ENCODE assay signal across 12 mouse cellular contexts in the genomic region with DNA sequence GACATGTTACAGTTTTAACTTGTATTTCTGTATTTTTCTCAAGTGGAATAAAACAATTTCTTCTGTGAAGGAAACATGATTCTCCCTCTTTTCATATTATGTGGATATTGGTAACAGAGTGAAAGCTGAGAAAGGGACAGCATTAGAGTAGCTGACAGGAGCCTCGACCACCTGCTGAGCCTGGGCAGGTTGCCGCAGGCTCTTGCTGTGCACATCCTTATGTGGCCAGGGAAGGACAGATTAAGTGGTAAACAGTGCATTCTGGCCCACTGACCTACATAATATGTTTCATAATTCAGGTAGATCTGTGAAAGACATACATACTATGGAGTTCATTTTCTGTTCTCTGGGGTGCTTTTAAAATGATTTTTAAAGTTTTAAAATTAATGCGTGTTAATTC. TPM values are rescaled to one million over a fixed set of nuclear protein-coding genes. Genes with fewer than 3 reads are reported as not detected.
DNase-seq lines count a peak whose midpoint lies in the region; ATAC-seq and TF ChIP-seq lines count a peak whose summit lies in the region.
"Had no signal": no experiment of that assay in that cellular context is flagged by ENCODE, and none has a peak within 500 bp of the region (broad histone marks: within the 10 kb centered on the region; RNA-seq: fewer than 3 reads in every experiment).

No protein-coding gene starts in this region.

- TF ChIP-seq EP300 in heart, postnatal 0 days (IDR thresholded peaks at IDR 0.05; ENCODE audit: low read depth), result no peak

- no peak for ATAC-seq in heart, postnatal 0 days (ENCODE audit: insufficient read depth, low read depth)
- no peak for ATAC-seq in erythroid progenitor cell, adult 5-6 weeks (replicated peaks; ENCODE audit: low FRiP score, poor library complexity, severe bottlenecking)

- no peak for DNase-seq in heart, postnatal 0 days (ENCODE audit: low spot score)
- no peak for DNase-seq in heart, adult 18-20 months
- DNase-seq in urinary bladder, postnatal 4 days (ENCODE audit: low spot score in 2 of 2), result peak; percentile 6 to 29
- DNase-seq in urinary bladder, adult 2 months (ENCODE audit: low spot score), result no peak
- peak; percentile 88 for DNase-seq in cerebellum, adult 9-11 months
- no peak for DNase-seq in adrenal gland, postnatal 14 days
- DNase-seq: thymus, adult 18-20 months had no signal

- no peak overlapping the region for H3K9ac ChIP-seq in heart, postnatal 0 days (replicated peaks; ENCODE audit: low read depth, low read length)
- H3K9ac ChIP-seq: forebrain, embryonic 12.5 days; hindbrain, embryonic 15.5 days; midbrain, embryonic 13.5 days had no signal

- H3K36me3 ChIP-seq in heart, postnatal 0 days (replicated peaks; ENCODE audit: control insufficient read depth, insufficient read depth, low read length), result peaks cover 46% of the 10 kb centered on the region

- H3K4me3 ChIP-seq in heart, postnatal 0 days (ENCODE audit: low read depth, low read length), result no peak overlapping the region
- H3K4me3 ChIP-seq: forebrain, embryonic 12.5 days; hindbrain, embryonic 15.5 days; midbrain, embryonic 13.5 days had no signal

- TF ChIP-seq CTCF in heart, postnatal 0 days (IDR thresholded peaks at IDR 0.05; ENCODE audit: low read depth), result no peak

- H3K27ac ChIP-seq in heart, postnatal 0 days (ENCODE audit: low read depth), result peak overlapping the region; percentile 8; the same call in 1 of the 2 replicates
- H3K27ac ChIP-seq: forebrain, embryonic 12.5 days; hindbrain, embryonic 15.5 days; kidney, postnatal 0 days; midbrain, embryonic 13.5 days had no signal

- H3K9me3 ChIP-seq in heart, postnatal 0 days (replicated peaks; ENCODE audit: control insufficient read depth, low read length), result no peaks in the 10 kb centered on the region
- H3K9me3 ChIP-seq: forebrain, embryonic 12.5 days; hindbrain, embryonic 15.5 days; midbrain, embryonic 13.5 days had no signal

- no peak overlapping the region for H3K4me2 ChIP-seq in heart, postnatal 0 days (ENCODE audit: low read depth, low read length)
- H3K4me2 ChIP-seq: forebrain, embryonic 12.5 days; hindbrain, embryonic 15.5 days; midbrain, embryonic 13.5 days had no signal

- no peaks in the 10 kb centered on the region for H3K27me3 ChIP-seq in heart, postnatal 0 days (ENCODE audit: control insufficient read depth, insufficient read depth, low read length)
- H3K27me3 ChIP-seq: forebrain, embryonic 12.5 days; hindbrain, embryonic 15.5 days; midbrain, embryonic 13.5 days had no signal

- WGBS in heart, postnatal 0 days, result 79% methylated on average over 3 of the region's 3 CpGs

- H3K4me1 ChIP-seq in heart, postnatal 0 days (ENCODE audit: control insufficient read depth, insufficient read depth), result peaks cover 48% of the 10 kb centered on the region

RNA-seq across cellular contexts. Expression of a gene that starts 6.0 kb away (rescaled TPM):
- 15.1 and 15.9 TPM in 2 replicates for total RNA-seq in heart, postnatal 0 days (2014; rRNA removed; ENCODE audit: low replicate concordance)
- 14.8 and 15.0 TPM in 2 replicates for polyA plus RNA-seq in heart, postnatal 0 days (2015; fragmentation: Nextera tagmentation; extraction: Ambion mirVana)
- 10 to 100 TPM; 15.2 to 18.1 TPM for total RNA-seq in heart, adult 18-20 months (2021)
- polyA plus RNA-seq in urinary bladder, adult 2 months (2012; rRNA removed), result 10.0 and 11.8 TPM in 2 replicates
- total RNA-seq in adrenal gland, postnatal 14 days (2021), result 9.3 and 13.1 TPM in 2 replicates
- total RNA-seq in erythroid progenitor cell, adult 5-6 weeks (2015; ENCODE audit: low replicate concordance), result 1.8 TPM in 1 of 2 replicates, not detected in the other
- 1.3 and 2.3 TPM in 2 replicates for total RNA-seq in erythroid progenitor cell, adult 5-6 weeks (2017; ENCODE audit: low replicate concordance)

Comparison
In these comparisons a context has a peak if more than half of its experiments do, and no peak if none do; other contexts are left out.
1. DNase-seq: peak in urinary bladder, postnatal 4 days (2 of 2) and cerebellum, adult 9-11 months (single experiment); none in heart, postnatal 0 days (single experiment), heart, adult 18-20 months (0 of 2), urinary bladder, adult 2 months (single experiment) and adrenal gland, postnatal 14 days (single experiment).